Mouse (Mus musculus) olfactory bulb, adult 2 months (tissue): Measurements from ENCODE around the gene Tubgcp6.

Source experiments
- CTCF ChIP-seq: fragments of 200-500 bp; IDR thresholded peaks from 2 replicates; pipeline ENCODE4 v1.5.1; 2012; ENCODE audit warnings: low read depth, mild to moderate bottlenecking, low read length, moderate library complexity; ENCODE audit not compliant: insufficient read depth
- POLR2A ChIP-seq: fragments of 200-500 bp; IDR thresholded peaks from 2 replicates; pipeline ENCODE4 v1.6.1; 2012; ENCODE audit warnings: mild to moderate bottlenecking, low read depth, low read length, moderate library complexity; ENCODE audit not compliant: insufficient read depth

GRCm38 (mm10) chr15:89149271-89150040, 26.5 kb upstream of the Tubgcp6 start, which contains the start of gene Mapk11:
- 0 out of 2 replicates have a peak, but pooled peaks have one; percentile 11 for TF ChIP-seq POLR2A
- TF ChIP-seq CTCF: no peak
